Mouse (Mus musculus): ENCODE data around the gene Zfpm1. TPM values are rescaled to one million over a fixed set of nuclear protein-coding genes. Genes with fewer than 3 reads are reported as not detected.

Gene Zfpm1
- polyA plus RNA-seq, 1 experiment from 2014 or later = 28.4 TPM

GRCm38 (mm10) chr8:122287742-122288141, 5.8 kb downstream of the Zfpm1 start:
- peak; percentile 34 for ATAC-seq
- peak overlapping the region; percentile 97 for H3K27ac ChIP-seq
- peak overlapping the region; percentile 98 for H3K9ac ChIP-seq
- peaks cover 87% of the 10 kb centered on the region for H3K4me1 ChIP-seq
- WGBS (ENCODE audit: insufficient replicate concordance) = 29% methylated on average over 8 of the region's 8 CpGs
- no peaks in the 10 kb centered on the region for H3K9me3 ChIP-seq (replicated peaks)
- H3K27me3 ChIP-seq (replicated peaks) = no peaks in the 10 kb centered on the region
- H3K36me3 ChIP-seq = peaks cover 81% of the 10 kb centered on the region
- H3K4me2 ChIP-seq = peak overlapping the region; percentile 97
- H3K4me3 ChIP-seq = peak overlapping the region; percentile 96

GRCm38 (mm10) chr8:122288344-122288743, 6.4 kb downstream of the Zfpm1 start:
- Histone ChIP-seq H3K9me3 (replicated peaks) (no peaks in the 10 kb centered on the region), H3K27me3 (replicated peaks) (no peaks in the 10 kb centered on the region), H3K4me2 (peak overlapping the region; percentile 97), H3K27ac (peak overlapping the region; percentile 97), H3K4me1 (peaks cover 93% of the 10 kb centered on the region), H3K36me3 (peaks cover 82% of the 10 kb centered on the region), H3K9ac (peak overlapping the region; percentile 98), H3K4me3 (peak overlapping the region; percentile 96)
- no peak for ATAC-seq
- 62% methylated on average over 3 of the region's 3 CpGs for WGBS (ENCODE audit: insufficient replicate concordance)

DNA sequence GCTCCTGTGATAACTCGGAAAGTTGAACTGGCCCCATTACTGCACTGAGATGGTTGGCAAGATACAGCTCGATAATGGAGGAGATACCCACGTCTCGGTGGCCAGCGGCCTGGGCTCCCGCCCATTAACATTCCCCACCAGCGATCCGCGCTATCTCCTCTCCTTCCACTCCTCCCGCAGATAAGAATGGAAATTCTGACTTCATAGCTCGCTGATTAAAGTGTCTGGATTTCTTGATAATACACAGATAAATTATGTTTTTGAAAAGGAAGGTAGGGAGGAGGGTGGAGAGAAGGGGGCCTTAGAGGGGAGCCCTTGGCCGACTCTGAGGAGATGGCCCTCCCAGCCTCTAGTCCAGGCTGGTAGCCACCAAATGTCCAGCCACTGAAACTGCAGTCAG, 9.1 kb downstream of the Zfpm1 start:
- H3K4me3 ChIP-seq = peak overlapping the region; percentile 31
- peak overlapping the region; percentile 97 for H3K4me2 ChIP-seq
- peaks cover 96% of the 10 kb centered on the region for H3K36me3 ChIP-seq

DNA sequence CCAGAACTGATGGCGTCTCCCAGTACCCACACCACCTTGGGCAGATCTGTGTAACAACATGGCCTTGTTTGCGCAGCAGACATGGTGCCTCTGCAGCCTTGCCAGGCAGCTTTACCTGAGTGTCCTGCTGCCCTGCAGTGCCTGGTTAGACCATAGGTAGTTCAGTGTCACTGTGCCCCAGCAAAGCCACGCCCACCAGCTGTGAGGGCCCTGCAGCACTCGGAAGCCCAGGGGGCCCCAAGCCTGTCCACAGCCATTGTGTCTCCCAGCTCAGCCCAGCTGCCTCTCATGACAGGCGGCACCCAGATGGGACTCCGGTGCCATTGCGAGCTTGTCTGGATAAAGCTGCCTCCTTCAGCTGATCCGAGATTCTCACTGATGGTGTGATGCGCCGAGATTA, 9.6 kb downstream of the Zfpm1 start:
- peak overlapping the region; percentile 98 for H3K9ac ChIP-seq

More for the DNA sequence above, 9.1 kb downstream of the Zfpm1 start:
- 29% methylated on average over 12 of the region's 12 CpGs for WGBS (ENCODE audit: insufficient replicate concordance)
- Histone ChIP-seq H3K4me1 (peaks cover 100% of the 10 kb centered on the region), H3K9ac (peak overlapping the region; percentile 98), H3K9me3 (replicated peaks) (no peaks in the 10 kb centered on the region), H3K27me3 (replicated peaks) (no peaks in the 10 kb centered on the region), H3K27ac (peak overlapping the region; percentile 97)
- no peak for ATAC-seq

GRCm38 (mm10) chr8:122293484-122293883, 11.5 kb downstream of the Zfpm1 start:
- Histone ChIP-seq H3K27me3 (replicated peaks) (no peaks in the 10 kb centered on the region), H3K4me3 (peak overlapping the region; percentile 24), H3K9me3 (replicated peaks) (no peaks in the 10 kb centered on the region), H3K4me2 (peak overlapping the region; percentile 97), H3K9ac (peak overlapping the region; percentile 98), H3K36me3 (peaks cover 91% of the 10 kb centered on the region), H3K4me1 (peaks cover 100% of the 10 kb centered on the region), H3K27ac (peak overlapping the region; percentile 97)
- WGBS (ENCODE audit: insufficient replicate concordance) = 15% methylated on average over 10 of the region's 10 CpGs
- no peak for ATAC-seq

More for the DNA sequence above, 9.6 kb downstream of the Zfpm1 start:
- H3K4me2 ChIP-seq = peak overlapping the region; percentile 97
- peaks cover 92% of the 10 kb centered on the region for H3K36me3 ChIP-seq
- H3K4me1 ChIP-seq = peaks cover 100% of the 10 kb centered on the region
- H3K9me3 ChIP-seq (replicated peaks) = no peaks in the 10 kb centered on the region
- no peak for ATAC-seq
- no peak overlapping the region for H3K4me3 ChIP-seq
- H3K27me3 ChIP-seq (replicated peaks) = no peaks in the 10 kb centered on the region
- WGBS (ENCODE audit: insufficient replicate concordance) = 66% methylated on average over 10 of the region's 10 CpGs
- H3K27ac ChIP-seq = peak overlapping the region; percentile 97

- WGBS (ENCODE audit: insufficient replicate concordance) = 12% methylated on average over 7 of the region's 7 CpGs
Measured at GRCm38 (mm10) chr8:122294273-122294683, 12.3 kb downstream of the Zfpm1 start.

DNA sequence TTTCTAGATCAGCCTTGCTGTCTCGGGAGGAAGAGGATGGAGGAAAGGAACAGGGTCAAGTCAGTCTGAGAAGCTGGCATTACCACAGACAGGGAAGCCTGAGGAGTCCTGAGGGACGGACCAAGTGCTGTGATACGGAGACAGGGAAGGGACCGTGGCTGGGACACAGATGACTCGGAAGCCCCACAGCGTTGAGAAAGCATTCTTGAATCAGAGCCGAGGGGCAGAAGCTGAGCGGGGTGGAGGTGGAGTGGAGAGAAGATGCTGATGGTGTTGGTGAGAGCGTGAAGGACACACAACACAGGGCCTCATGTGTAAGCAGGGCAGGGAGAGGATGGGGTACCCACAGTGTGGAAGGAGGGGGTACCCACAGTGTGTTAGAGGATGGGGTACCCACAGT, 13.4 kb downstream of the Zfpm1 start:
- 57% methylated on average over 9 of the region's 9 CpGs for WGBS (ENCODE audit: insufficient replicate concordance)
- H3K4me2 ChIP-seq = peak overlapping the region; percentile 97
- peak overlapping the region; percentile 98 for H3K9ac ChIP-seq
- peaks cover 91% of the 10 kb centered on the region for H3K36me3 ChIP-seq
- peak overlapping the region; percentile 97 for H3K27ac ChIP-seq
- H3K4me3 ChIP-seq = peak overlapping the region; percentile 30; the same call in 1 of the 2 replicates
- no peaks in the 10 kb centered on the region for H3K9me3 ChIP-seq (replicated peaks)
- H3K27me3 ChIP-seq (replicated peaks) = no peaks in the 10 kb centered on the region
- ATAC-seq = no peak
- peaks cover 100% of the 10 kb centered on the region for H3K4me1 ChIP-seq

More at GRCm38 (mm10) chr8:122294273-122294683, 12.3 kb downstream of the Zfpm1 start:
- no peaks in the 10 kb centered on the region for H3K27me3 ChIP-seq (replicated peaks)
- H3K4me3 ChIP-seq = peak overlapping the region; percentile 23
- H3K4me1 ChIP-seq = peaks cover 100% of the 10 kb centered on the region
- peaks cover 91% of the 10 kb centered on the region for H3K36me3 ChIP-seq
- peak overlapping the region; percentile 97 for H3K4me2 ChIP-seq
- peak; percentile 88 for ATAC-seq
- H3K9ac ChIP-seq = peak overlapping the region; percentile 98
- H3K9me3 ChIP-seq (replicated peaks) = no peaks in the 10 kb centered on the region
- H3K27ac ChIP-seq = peak overlapping the region; percentile 97

GRCm38 (mm10) chr8:122296173-122297001, 14.4 kb downstream of the Zfpm1 start:
- Histone ChIP-seq H3K4me1 (peaks cover 100% of the 10 kb centered on the region), H3K4me2 (peak overlapping the region; percentile 97), H3K9me3 (replicated peaks) (no peaks in the 10 kb centered on the region), H3K27ac (peak overlapping the region; percentile 97), H3K27me3 (replicated peaks) (no peaks in the 10 kb centered on the region), H3K4me3 (peak overlapping the region; percentile 30), H3K9ac (peak overlapping the region; percentile 98), H3K36me3 (peaks cover 91% of the 10 kb centered on the region)
- ATAC-seq = peak; percentile 22; the same call in 1 of the 2 replicates
- WGBS (ENCODE audit: insufficient replicate concordance) = 7% methylated on average over 24 of the region's 24 CpGs

GRCm38 (mm10) chr8:122299581-122300254, 17.8 kb downstream of the Zfpm1 start:
- Histone ChIP-seq H3K4me3 (no peak overlapping the region), H3K4me1 (peaks cover 100% of the 10 kb centered on the region), H3K9ac (peak overlapping the region; percentile 61), H3K4me2 (peak overlapping the region; percentile 97), H3K27me3 (replicated peaks) (no peaks in the 10 kb centered on the region), H3K36me3 (peaks cover 92% of the 10 kb centered on the region), H3K27ac (peak overlapping the region; percentile 97), H3K9me3 (replicated peaks) (no peaks in the 10 kb centered on the region)
- 39% methylated on average over 16 of the region's 16 CpGs for WGBS (ENCODE audit: insufficient replicate concordance)
- ATAC-seq = no peak

- no peaks in the 10 kb centered on the region for H3K27me3 ChIP-seq (replicated peaks)
- H3K4me1 ChIP-seq = peaks cover 100% of the 10 kb centered on the region
- H3K9me3 ChIP-seq (replicated peaks) = no peaks in the 10 kb centered on the region
- ATAC-seq = no peak
- H3K27ac ChIP-seq = peak overlapping the region; percentile 97
- H3K4me3 ChIP-seq = no peak overlapping the region
- WGBS (ENCODE audit: insufficient replicate concordance) = 73% methylated on average over 13 of the region's 13 CpGs
- peak overlapping the region; percentile 97 for H3K4me2 ChIP-seq
- peak overlapping the region; percentile 61 for H3K9ac ChIP-seq
- H3K36me3 ChIP-seq = peaks cover 93% of the 10 kb centered on the region
Measured at GRCm38 (mm10) chr8:122301081-122301480, 19.1 kb downstream of the Zfpm1 start.

- Histone ChIP-seq H3K4me3 (no peak overlapping the region), H3K27ac (peak overlapping the region; percentile 97), H3K27me3 (replicated peaks) (no peaks in the 10 kb centered on the region), H3K4me2 (peak overlapping the region; percentile 97), H3K36me3 (peaks cover 98% of the 10 kb centered on the region), H3K4me1 (peaks cover 100% of the 10 kb centered on the region), H3K9me3 (replicated peaks) (no peaks in the 10 kb centered on the region), H3K9ac (peak overlapping the region; percentile 61)
- ATAC-seq = peak; percentile 63
- 25% methylated on average over 5 of the region's 5 CpGs for WGBS (ENCODE audit: insufficient replicate concordance)
Measured at GRCm38 (mm10) chr8:122301866-122302265, 19.9 kb downstream of the Zfpm1 start.

DNA sequence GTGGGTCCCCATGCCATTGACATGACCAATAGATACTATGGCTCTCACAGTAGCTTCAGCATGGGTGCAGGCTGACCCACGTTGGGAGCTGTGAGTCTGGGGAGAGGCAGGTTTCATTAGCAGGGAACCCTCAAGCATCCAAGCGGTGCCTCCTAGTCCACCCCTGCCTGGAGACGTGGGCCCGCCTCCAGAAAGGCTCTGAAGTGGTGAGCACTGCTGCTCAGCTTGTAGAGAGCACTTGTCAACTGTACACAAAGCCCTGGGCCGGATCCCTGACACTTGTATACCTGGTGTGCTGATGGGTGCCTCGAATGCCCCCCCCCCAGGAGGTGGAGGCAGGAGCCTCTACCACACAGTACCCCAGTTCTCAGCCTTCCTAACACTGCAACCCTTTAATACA, 21.5 kb downstream of the Zfpm1 start:
- no peaks in the 10 kb centered on the region for H3K27me3 ChIP-seq (replicated peaks)
- peaks cover 100% of the 10 kb centered on the region for H3K4me1 ChIP-seq
- H3K27ac ChIP-seq = peak overlapping the region; percentile 97
- WGBS (ENCODE audit: insufficient replicate concordance) = 30% methylated on average over 6 of the region's 6 CpGs
- no peaks in the 10 kb centered on the region for H3K9me3 ChIP-seq (replicated peaks)
- H3K36me3 ChIP-seq = peaks cover 98% of the 10 kb centered on the region
- H3K4me2 ChIP-seq = peak overlapping the region; percentile 97
- no peak overlapping the region for H3K4me3 ChIP-seq
- no peak for ATAC-seq
- peak overlapping the region; percentile 61 for H3K9ac ChIP-seq

All from liver, embryonic 12.5 days (tissue).